In genomic region chr11:107768361-107768760, GRCm38 (mm10) we compare ENCODE assay signal across 17 mouse cellular contexts. TPM values are rescaled to one million over a fixed set of nuclear protein-coding genes. Genes with fewer than 3 reads are reported as not detected.
DNase-seq lines count a peak whose midpoint lies in the region; ATAC-seq lines count a peak whose summit lies in the region.
"Had no signal": no experiment of that assay in that cellular context is flagged by ENCODE, and none has a peak within 500 bp of the region (broad histone marks: within the 10 kb centered on the region; RNA-seq: fewer than 3 reads in every experiment).

No protein-coding gene starts in this region.

- H3K27me3 ChIP-seq in forebrain, embryonic 10.5 days (ENCODE audit: poor library complexity, severe bottlenecking): 0 out of 2 replicates have a peak, but pooled peaks cover 12% of the 10 kb centered on the region
- H3K27me3 ChIP-seq in forebrain, embryonic 15.5 days: no peaks in the 10 kb centered on the region
- no peaks in the 10 kb centered on the region for H3K27me3 ChIP-seq in neural tube, embryonic 14.5 days (ENCODE audit: control insufficient read depth, insufficient read depth, low read length)
- no peaks in the 10 kb centered on the region for H3K27me3 ChIP-seq in neural tube, embryonic 15.5 days (replicated peaks)
- no peaks in the 10 kb centered on the region for H3K27me3 ChIP-seq in midbrain, embryonic 13.5 days
- H3K27me3 ChIP-seq: neural tube, embryonic 12.5 days had no signal

- peak overlapping the region; percentile 48 for H3K27ac ChIP-seq in forebrain, embryonic 10.5 days
- H3K27ac ChIP-seq in forebrain, embryonic 15.5 days (replicated peaks): no peak overlapping the region; the same call in 1 of the 2 replicates
- H3K27ac ChIP-seq in neural tube, embryonic 14.5 days (ENCODE audit: low read depth, low read length): 0 out of 2 replicates have a peak overlapping the region, but pooled peaks have one; percentile 10
- H3K27ac ChIP-seq in neural tube, embryonic 15.5 days (replicated peaks): no peak overlapping the region
- H3K27ac ChIP-seq in midbrain, embryonic 13.5 days: peak overlapping the region; percentile 62
- H3K27ac ChIP-seq: heart, embryonic 13.5 days; neural tube, embryonic 12.5 days had no signal

- peaks cover 68% of the 10 kb centered on the region for H3K4me1 ChIP-seq in forebrain, embryonic 10.5 days
- H3K4me1 ChIP-seq in forebrain, embryonic 15.5 days: peaks cover 40% of the 10 kb centered on the region
- peaks cover 33% of the 10 kb centered on the region for H3K4me1 ChIP-seq in neural tube, embryonic 14.5 days (ENCODE audit: control insufficient read depth, insufficient read depth, low read length)
- H3K4me1 ChIP-seq in neural tube, embryonic 15.5 days: peaks cover 66% of the 10 kb centered on the region
- H3K4me1 ChIP-seq in midbrain, embryonic 13.5 days (replicated peaks): peaks cover 75% of the 10 kb centered on the region
- H3K4me1 ChIP-seq: heart, embryonic 13.5 days had no signal

- no peak overlapping the region for H3K4me3 ChIP-seq in forebrain, embryonic 10.5 days
- no peak overlapping the region for H3K4me3 ChIP-seq in forebrain, embryonic 15.5 days
- no peak overlapping the region for H3K4me3 ChIP-seq in neural tube, embryonic 14.5 days (ENCODE audit: low read depth, low read length)
- no peak overlapping the region for H3K4me3 ChIP-seq in neural tube, embryonic 15.5 days (replicated peaks)
- no peak overlapping the region for H3K4me3 ChIP-seq in midbrain, embryonic 13.5 days (replicated peaks)
- H3K4me3 ChIP-seq: heart, embryonic 13.5 days; neural tube, embryonic 12.5 days had no signal

- H3K9me3 ChIP-seq in forebrain, embryonic 10.5 days: no peaks in the 10 kb centered on the region
- no peaks in the 10 kb centered on the region for H3K9me3 ChIP-seq in forebrain, embryonic 15.5 days
- no peaks in the 10 kb centered on the region for H3K9me3 ChIP-seq in neural tube, embryonic 14.5 days (ENCODE audit: control insufficient read depth, low read length)
- no peaks in the 10 kb centered on the region for H3K9me3 ChIP-seq in neural tube, embryonic 15.5 days (replicated peaks)
- no peaks in the 10 kb centered on the region for H3K9me3 ChIP-seq in midbrain, embryonic 13.5 days
- H3K9me3 ChIP-seq: heart, embryonic 13.5 days; neural tube, embryonic 12.5 days had no signal

- WGBS in forebrain, embryonic 10.5 days: 62% methylated on average over 8 of the region's 8 CpGs
- WGBS in forebrain, embryonic 15.5 days: 42% methylated on average over 8 of the region's 8 CpGs
- 50% methylated on average over 8 of the region's 8 CpGs for WGBS in neural tube, embryonic 14.5 days
- 52% methylated on average over 8 of the region's 8 CpGs for WGBS in neural tube, embryonic 15.5 days
- 40% methylated on average over 8 of the region's 8 CpGs for WGBS in midbrain, embryonic 13.5 days

- ATAC-seq in forebrain, embryonic 15.5 days (replicated peaks): no peak
- ATAC-seq in neural tube, embryonic 14.5 days (ENCODE audit: low read depth): peak; percentile 20; the same call in 1 of the 2 replicates
- ATAC-seq in neural tube, embryonic 15.5 days (ENCODE audit: low FRiP score): no peak
- ATAC-seq in midbrain, embryonic 13.5 days: peak; percentile 48
- ATAC-seq in megakaryocyte, adult 5-6 weeks (ENCODE audit: poor library complexity, severe bottlenecking): no peak
- ATAC-seq: activated CD4-positive, CD25-positive, alpha-beta regulatory T cell, adult 4 months had no signal

- H3K9ac ChIP-seq in forebrain, embryonic 15.5 days (replicated peaks): no peak overlapping the region
- no peak overlapping the region for H3K9ac ChIP-seq in neural tube, embryonic 14.5 days (replicated peaks; ENCODE audit: low read depth, low read length)
- no peak overlapping the region for H3K9ac ChIP-seq in neural tube, embryonic 15.5 days (replicated peaks)
- H3K9ac ChIP-seq in midbrain, embryonic 13.5 days (replicated peaks): peak overlapping the region; percentile 41; the same call in 1 of the 2 replicates
- H3K9ac ChIP-seq: heart, embryonic 13.5 days; neural tube, embryonic 12.5 days had no signal

- no peak overlapping the region for H3K4me2 ChIP-seq in forebrain, embryonic 15.5 days (replicated peaks)
- H3K4me2 ChIP-seq in neural tube, embryonic 14.5 days (ENCODE audit: low read depth, low read length): no peak overlapping the region
- H3K4me2 ChIP-seq in neural tube, embryonic 15.5 days: no peak overlapping the region
- no peak overlapping the region for H3K4me2 ChIP-seq in midbrain, embryonic 13.5 days (replicated peaks)
- H3K4me2 ChIP-seq: heart, embryonic 13.5 days; neural tube, embryonic 12.5 days had no signal

- H3K36me3 ChIP-seq in forebrain, embryonic 10.5 days (replicated peaks): no peaks in the 10 kb centered on the region; the same call in 1 of the 2 replicates
- H3K36me3 ChIP-seq in forebrain, embryonic 15.5 days: no peaks in the 10 kb centered on the region
- no peaks in the 10 kb centered on the region for H3K36me3 ChIP-seq in neural tube, embryonic 14.5 days (ENCODE audit: control insufficient read depth, insufficient read depth, low read length)
- H3K36me3 ChIP-seq in neural tube, embryonic 15.5 days: no peaks in the 10 kb centered on the region
- peaks cover 4% of the 10 kb centered on the region; the same call in 1 of the 2 replicates for H3K36me3 ChIP-seq in midbrain, embryonic 13.5 days
- H3K36me3 ChIP-seq: heart, embryonic 13.5 days; neural tube, embryonic 12.5 days had no signal

- DNase-seq in forebrain, embryonic 10.5 days (ENCODE audit: extremely low spot score, low spot score): no peak
- DNase-seq in heart, adult 8-10 months (ENCODE audit: low spot score): no peak
- DNase-seq: gastrocnemius, postnatal 36 days; heart, postnatal 4 days; kidney, adult 8-10 months; layer of hippocampus, postnatal 36 days; lung, postnatal 14 days; thymus, postnatal 14 days had no signal

RNA-seq across cellular contexts. Expression of gene Cacng4, which starts 26.0 kb away (rescaled TPM):
- polyA plus RNA-seq in forebrain, embryonic 10.5 days (2016; fragmentation: Nextera tagmentation; extraction: Ambion mirVana): 6.3 and 7.0 TPM in 2 replicates
- polyA plus RNA-seq in forebrain, embryonic 15.5 days (2015; fragmentation: Nextera tagmentation; extraction: Ambion mirVana): 37.8 and 40.6 TPM in 2 replicates
- polyA plus RNA-seq in neural tube, embryonic 14.5 days (2014; fragmentation: Nextera tagmentation; extraction: Ambion mirVana): 62.2 and 67.5 TPM in 2 replicates
- 43.2 and 52.5 TPM in 2 replicates for polyA plus RNA-seq in neural tube, embryonic 15.5 days (2015; fragmentation: Nextera tagmentation; extraction: Ambion mirVana)
- 40.5 and 41.6 TPM in 2 replicates for polyA plus RNA-seq in midbrain, embryonic 13.5 days (2015; fragmentation: Nextera tagmentation; extraction: Ambion mirVana)
- total RNA-seq in heart, adult 8-10 months (2022): not detected
- total RNA-seq in megakaryocyte, adult 5-6 weeks (2015): not detected in 2 replicates
- not detected in 2 replicates for total RNA-seq in megakaryocyte, adult 5-6 weeks (2017)
- total RNA-seq: common myeloid progenitor, adult 5-6 weeks had no signal
- polyA plus RNA-seq: activated CD4-positive, CD25-positive, alpha-beta regulatory T cell, adult 4 months had no signal

RNA-seq across cellular contexts. Expression of gene Cacng1, which starts 52.0 kb away (rescaled TPM):
- 0.16 TPM in 1 of 2 replicates, not detected in the other for polyA plus RNA-seq in forebrain, embryonic 10.5 days (2016; fragmentation: Nextera tagmentation; extraction: Ambion mirVana)
- 0.27 and 0.34 TPM in 2 replicates for polyA plus RNA-seq in forebrain, embryonic 15.5 days (2015; fragmentation: Nextera tagmentation; extraction: Ambion mirVana)
- polyA plus RNA-seq in neural tube, embryonic 14.5 days (2014; fragmentation: Nextera tagmentation; extraction: Ambion mirVana): 1.1 TPM in 1 of 2 replicates, not detected in the other
- polyA plus RNA-seq in neural tube, embryonic 15.5 days (2015; fragmentation: Nextera tagmentation; extraction: Ambion mirVana): 1.0 and 1.9 TPM in 2 replicates
- 0.26 and 0.58 TPM in 2 replicates for polyA plus RNA-seq in midbrain, embryonic 13.5 days (2015; fragmentation: Nextera tagmentation; extraction: Ambion mirVana)
- total RNA-seq in heart, adult 8-10 months (2022): under 1 TPM in 1 of 4 experiments, not detected in 3; 0.31 TPM
- not detected in 2 replicates for total RNA-seq in megakaryocyte, adult 5-6 weeks (2015)
- not detected in 2 replicates for total RNA-seq in megakaryocyte, adult 5-6 weeks (2017)
- total RNA-seq: common myeloid progenitor, adult 5-6 weeks; layer of hippocampus, postnatal 36 days had no signal
- polyA plus RNA-seq: activated CD4-positive, CD25-positive, alpha-beta regulatory T cell, adult 4 months had no signal

Comparison
In these comparisons a context has a peak if more than half of its experiments do, and no peak if none do; other contexts are left out.
1. H3K27ac ChIP-seq: peak in forebrain, embryonic 10.5 days (single experiment), neural tube, embryonic 14.5 days (single experiment) and midbrain, embryonic 13.5 days (single experiment); none in forebrain, embryonic 15.5 days (single experiment) and neural tube, embryonic 15.5 days (single experiment).
2. ATAC-seq: peak in neural tube, embryonic 14.5 days (single experiment) and midbrain, embryonic 13.5 days (single experiment); none in forebrain, embryonic 15.5 days (single experiment), neural tube, embryonic 15.5 days (single experiment) and megakaryocyte, adult 5-6 weeks (single experiment).